Mouse (Mus musculus) stomach, postnatal 0 days (tissue): Measurements from ENCODE around the gene Ergic2. TPM values are rescaled to one million over a fixed set of nuclear protein-coding genes. Genes with fewer than 3 reads are reported as not detected.

Source experiments
- ATAC-seq: fragments of 200-750 bp; cut with Nextera tagmentation; 2 replicates; pipeline ENCODE4 v1.8.0; 2017; ENCODE audit not compliant: low FRiP score, low TSS enrichment
- DNase-seq: peaks from one replicate; pipeline ENCODE4 v3.0.0-alpha.2; 2016; ENCODE audit warnings: low spot score
- H3K27ac ChIP-seq: fragments of 300-500 bp; sonication (generic); replicated peaks from 2 replicates; pipeline ENCODE4 v1.5.1; 2014; ENCODE audit warnings: mild to moderate bottlenecking, control low read depth
- H3K27me3 ChIP-seq: fragments of 300-500 bp; sonication (generic); 2 replicates; pipeline ENCODE4 v1.6.1; 2014; ENCODE audit warnings: low read length; ENCODE audit not compliant: control insufficient read depth, insufficient read depth
- H3K36me3 ChIP-seq: fragments of 300-500 bp; sonication (generic); 2 replicates; pipeline ENCODE4 v1.6.1; 2014; ENCODE audit warnings: low read length, mixed read lengths; ENCODE audit not compliant: control insufficient read depth, insufficient read depth
- H3K4me1 ChIP-seq: fragments of 300-500 bp; sonication (generic); replicated peaks from 2 replicates; pipeline ENCODE4 v1.6.1; 2014; ENCODE audit warnings: antibody characterized with exemption; ENCODE audit not compliant: control insufficient read depth, insufficient read depth
- H3K4me2 ChIP-seq: fragments of 300-500 bp; sonication (generic); replicated peaks from 2 replicates; pipeline ENCODE4 v1.6.1; 2014; ENCODE audit warnings: low read depth, mild to moderate bottlenecking, control low read depth, moderate library complexity
- H3K4me3 ChIP-seq: fragments of 300-500 bp; sonication (generic); 2 replicates; pipeline ENCODE4 v1.5.1; 2014; ENCODE audit warnings: low read depth, low read length, control low read depth
- H3K9ac ChIP-seq: fragments of 300-500 bp; sonication (generic); 2 replicates; pipeline ENCODE4 v1.6.1; 2014; ENCODE audit warnings: mild to moderate bottlenecking, low read length, control low read depth, mixed read lengths
- H3K9me3 ChIP-seq: fragments of 300-500 bp; sonication (generic); 2 replicates; pipeline ENCODE4 v1.6.1; 2016; ENCODE audit warnings: low read length; ENCODE audit not compliant: control insufficient read depth
- CTCF ChIP-seq: IDR thresholded peaks from 2 replicates; pipeline ENCODE4 v1.5.1; 2016; ENCODE audit warnings: antibody characterized with exemption, low read depth, mild to moderate bottlenecking, moderate library complexity
- EP300 ChIP-seq: optimal IDR thresholded peaks from 2 replicates; pipeline ENCODE3; 2016; ENCODE audit warnings: antibody characterized with exemption
- WGBS: fragments of 180-500 bp; shearing (Covaris S2); extraction: QIAGEN DNeasy Blood & Tissue Kit; methylation state at CpG from one replicate; pipeline ENCODE4 v1.1.7; 2014; 5-methylcytosine and 5-hydroxymethylcytosine counted together
- polyA plus RNA-seq: library from polyadenylated mRNA; unstranded; fragments of >200 nt; fragmentation: Nextera tagmentation; extraction: Ambion mirVana; gene quantifications from 2 replicates; pipeline ENCODE4 v1.2.1, GENCODE M21; 2015

Ergic2 gene
- 148 and 150 TPM in 2 replicates for polyA plus RNA-seq

DNA sequence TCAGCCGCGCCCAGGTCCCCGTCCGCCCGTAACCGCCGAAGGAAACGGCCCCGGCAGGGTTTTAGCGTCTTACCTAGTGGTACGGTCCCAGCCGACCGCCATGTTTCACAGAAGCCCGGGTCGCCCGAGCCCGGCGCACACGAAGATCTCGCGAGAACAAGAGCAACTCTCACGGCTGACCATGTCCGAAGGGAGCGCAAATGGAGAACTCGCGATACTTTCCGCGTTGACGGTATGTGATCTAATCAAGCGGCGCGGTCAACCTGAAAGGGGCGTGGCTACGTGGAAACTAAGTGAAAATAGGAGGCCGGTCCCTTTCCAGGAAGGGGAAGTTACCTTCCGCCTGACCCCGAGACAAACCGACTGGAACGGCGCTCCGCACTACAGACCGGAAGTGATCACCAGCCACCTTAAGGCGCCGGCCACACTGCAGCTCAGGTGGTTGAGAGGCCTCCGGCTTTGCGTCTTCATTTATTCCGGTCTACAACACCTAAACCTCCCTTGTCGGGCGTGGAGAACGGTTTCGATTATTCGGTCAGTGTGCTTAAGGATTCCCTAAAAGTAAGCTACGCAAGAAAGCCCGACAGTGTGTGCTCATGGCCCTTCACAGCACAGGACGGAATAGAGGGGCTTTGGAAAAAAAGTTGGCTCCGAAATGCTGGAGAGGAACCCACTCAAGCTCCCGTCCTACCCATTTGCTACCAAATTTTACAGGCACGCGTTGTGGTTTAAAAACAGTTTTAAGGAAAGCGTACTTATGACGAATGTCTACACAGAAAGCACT is at the start of gene Ergic2:
Gene Ergic2 (minus strand): TSS at position 478 of the 784 bp plus-strand sequence.
- peak within 1 kb of the TSS; percentile 99 for H3K9ac ChIP-seq
- under 1% methylated on average over 61 of the region's 61 CpGs for WGBS
- H3K27ac ChIP-seq: peak within 1 kb of the TSS; percentile 94
- peak within 1 kb of the TSS; percentile 76 for H3K4me2 ChIP-seq
- ATAC-seq: peak; percentile 99
- no peaks in the 10 kb centered on the region for H3K27me3 ChIP-seq
- no peaks in the 10 kb centered on the region for H3K9me3 ChIP-seq
- H3K36me3 ChIP-seq: no peaks in the 10 kb centered on the region
- H3K4me1 ChIP-seq: 0 out of 2 replicates have a peak, but pooled peaks cover 2% of the 10 kb centered on the region
- H3K4me3 ChIP-seq: peak within 1 kb of the TSS; percentile 100
- DNase-seq: peak; percentile 97
- no peak for TF ChIP-seq CTCF
- peak; percentile 97 for TF ChIP-seq EP300

- TF ChIP-seq EP300: no peak
- TF ChIP-seq CTCF: no peak
- no peak for ATAC-seq
These were observed 48.5 kb upstream of the Ergic2 start for GRCm38 (mm10) chr6:148260729-148261101.

DNA sequence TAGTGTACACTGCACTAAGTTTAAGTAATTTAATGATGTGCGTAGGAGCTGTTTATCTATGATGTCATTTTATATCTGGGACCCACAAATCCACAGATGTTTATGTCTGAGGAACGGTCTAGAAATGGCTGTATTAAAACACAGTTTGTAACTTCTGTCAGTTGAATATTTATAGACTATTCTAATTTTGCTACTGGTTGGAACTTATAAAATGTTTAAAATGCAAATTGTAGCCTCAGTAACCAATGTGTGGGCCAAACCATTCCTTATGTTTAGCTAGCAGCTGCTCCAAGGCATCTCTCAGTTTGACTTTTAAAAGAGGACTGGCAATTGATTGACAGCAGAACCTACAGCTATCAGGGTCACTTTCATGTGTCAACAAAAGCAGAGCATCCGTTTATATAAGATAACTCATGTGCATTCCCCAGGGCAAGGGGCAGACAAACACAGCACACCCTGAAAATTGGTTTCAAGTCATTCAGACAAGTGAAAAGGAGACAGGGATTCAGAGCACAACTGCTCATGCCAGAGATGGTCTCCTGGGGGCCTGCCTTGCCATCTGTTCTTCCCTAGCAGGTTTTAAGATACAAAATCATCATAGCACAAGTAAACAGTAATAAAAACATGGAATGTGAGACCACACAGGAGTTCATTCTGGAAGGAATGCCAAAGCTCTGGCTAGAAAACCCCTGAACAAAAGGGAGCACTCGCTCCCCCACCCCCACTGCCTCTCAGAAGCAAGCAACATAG is 48.0 kb upstream of the Ergic2 start:
- no peak overlapping the region for H3K4me2 ChIP-seq
- H3K9me3 ChIP-seq: no peaks in the 10 kb centered on the region
- DNase-seq (no peak), ATAC-seq (no peak)
- H3K4me3 ChIP-seq: no peak overlapping the region
- TF ChIP-seq CTCF: no peak
- no peak for TF ChIP-seq EP300
- no peak overlapping the region for H3K9ac ChIP-seq
- WGBS: 48% methylated on average over 4 of the region's 4 CpGs
- no peaks in the 10 kb centered on the region for H3K27me3 ChIP-seq
- H3K27ac ChIP-seq: no peak overlapping the region
- no peaks in the 10 kb centered on the region for H3K4me1 ChIP-seq
- no peaks in the 10 kb centered on the region for H3K36me3 ChIP-seq

More at GRCm38 (mm10) chr6:148260729-148261101, 48.5 kb upstream of the Ergic2 start:
- DNase-seq: no peak
- no peak overlapping the region for H3K4me3 ChIP-seq
- H3K9me3 ChIP-seq: no peaks in the 10 kb centered on the region
- no peaks in the 10 kb centered on the region for H3K4me1 ChIP-seq
- H3K36me3 ChIP-seq: no peaks in the 10 kb centered on the region
- no peaks in the 10 kb centered on the region for H3K27me3 ChIP-seq
- H3K4me2 ChIP-seq: no peak overlapping the region
- no peak overlapping the region for H3K27ac ChIP-seq
- WGBS: 90% methylated on average over 6 of the region's 6 CpGs
- H3K9ac ChIP-seq: no peak overlapping the region

- Histone ChIP-seq H3K27me3 (no peaks in the 10 kb centered on the region), H3K9me3 (no peaks in the 10 kb centered on the region), H3K36me3 (no peaks in the 10 kb centered on the region), H3K4me1 (no peaks in the 10 kb centered on the region), H3K4me2 (no peak overlapping the region), H3K27ac (no peak overlapping the region), H3K9ac (no peak overlapping the region), H3K4me3 (no peak overlapping the region)
- TF ChIP-seq EP300: no peak
- TF ChIP-seq CTCF: no peak
- WGBS: 52% methylated on average over 8 of the region's 8 CpGs
- DNase-seq: no peak
- no peak for ATAC-seq
These were observed 46.9 kb upstream of the Ergic2 start for GRCm38 (mm10) chr6:148259074-148259473.

- DNase-seq (no peak), ATAC-seq (no peak)
- Histone ChIP-seq H3K36me3 (no peaks in the 10 kb centered on the region), H3K4me1 (no peaks in the 10 kb centered on the region), H3K9ac (no peak overlapping the region), H3K4me3 (no peak overlapping the region), H3K27ac (no peak overlapping the region), H3K4me2 (no peak overlapping the region), H3K9me3 (no peaks in the 10 kb centered on the region), H3K27me3 (no peaks in the 10 kb centered on the region)
- WGBS: 71% methylated on average over 2 of the region's 2 CpGs
- TF ChIP-seq CTCF (no peak), EP300 (no peak)
These were observed 45.6 kb upstream of the Ergic2 start for GRCm38 (mm10) chr6:148257805-148258204.

DNA sequence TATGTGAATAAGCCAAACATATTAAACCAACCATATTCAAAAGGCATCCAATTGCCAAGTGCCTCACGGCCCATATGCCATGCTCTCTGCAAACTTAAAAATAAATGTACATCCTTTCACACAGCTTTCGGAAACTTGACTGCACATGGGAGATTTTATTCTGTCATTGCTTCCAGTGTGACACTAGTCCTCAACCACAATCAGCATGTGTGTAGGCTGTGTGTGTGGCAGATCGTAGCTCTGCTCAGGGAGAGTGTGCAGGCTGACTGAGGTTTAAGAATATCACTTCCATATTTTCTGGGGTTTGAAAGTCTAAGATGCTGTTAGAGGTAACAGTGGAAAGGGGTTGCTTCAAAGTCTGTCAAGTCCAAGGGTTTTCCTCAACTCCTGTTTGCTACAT is 43.9 kb upstream of the Ergic2 start:
- TF ChIP-seq EP300: no peak
- no peak for TF ChIP-seq CTCF
- H3K36me3 ChIP-seq: no peaks in the 10 kb centered on the region
- no peak overlapping the region for H3K9ac ChIP-seq
- H3K4me2 ChIP-seq: no peak overlapping the region
- H3K9me3 ChIP-seq: no peaks in the 10 kb centered on the region
- H3K27ac ChIP-seq: no peak overlapping the region
- WGBS: 78% methylated on average over 3 of the region's 3 CpGs
- ATAC-seq (no peak), DNase-seq (no peak)
- no peaks in the 10 kb centered on the region for H3K27me3 ChIP-seq
- H3K4me1 ChIP-seq: no peaks in the 10 kb centered on the region
- no peak overlapping the region for H3K4me3 ChIP-seq
